Mouse (Mus musculus): ENCODE measurements around the gene Cers4.

The Cers4 gene

GRCm38 (mm10) chr8:4492851-4493685 lies at the start of gene Cers4:
Cers4 (plus strand) TSS chr8:4493026.
- DNase-seq (ENCODE audit: low spot score in 2 of 2) = peak; percentile 89 to 91

DNA sequence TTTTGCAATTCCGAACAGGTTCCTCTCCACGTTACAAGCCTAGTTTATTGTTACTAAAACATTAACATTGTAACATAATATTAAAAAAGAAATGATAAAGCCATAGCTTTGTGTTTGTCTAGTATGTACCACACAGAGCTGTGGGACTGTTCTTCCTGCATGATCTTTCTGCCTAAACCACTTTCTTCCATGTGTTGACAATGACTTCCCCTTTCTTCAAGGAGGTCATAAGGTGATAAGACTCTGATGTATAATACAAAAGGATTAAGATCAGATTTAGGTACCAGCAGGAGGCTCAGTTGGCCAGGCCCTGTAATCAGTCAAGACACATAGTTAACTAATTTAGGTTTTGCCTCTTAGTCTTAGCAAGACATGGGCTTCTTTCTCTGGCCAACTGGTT lies 34.7 kb upstream of the Cers4 start:
- no peak for DNase-seq (ENCODE audit: low spot score in 2 of 2)

DNA sequence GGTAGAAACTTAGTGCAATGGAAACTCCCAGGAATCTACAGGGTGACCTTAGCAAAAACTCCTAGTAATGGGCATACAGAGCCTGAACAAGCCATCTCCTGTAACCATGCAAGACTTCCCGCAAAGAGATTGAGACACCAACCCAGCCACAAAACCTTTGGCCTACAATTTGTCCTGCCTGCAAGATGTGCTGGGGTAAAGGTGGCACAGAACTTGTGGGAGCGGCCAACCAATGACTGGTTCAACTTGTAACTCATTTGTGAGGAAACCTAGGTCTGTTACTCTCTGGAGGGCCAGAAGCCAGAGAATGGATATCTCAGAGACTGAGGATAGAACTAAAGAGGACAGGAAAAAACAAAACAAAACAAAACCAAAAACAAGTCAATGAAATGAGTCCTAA lies 29.8 kb upstream of the Cers4 start:
- DNase-seq (ENCODE audit: low spot score in 2 of 2) = no peak

DNA sequence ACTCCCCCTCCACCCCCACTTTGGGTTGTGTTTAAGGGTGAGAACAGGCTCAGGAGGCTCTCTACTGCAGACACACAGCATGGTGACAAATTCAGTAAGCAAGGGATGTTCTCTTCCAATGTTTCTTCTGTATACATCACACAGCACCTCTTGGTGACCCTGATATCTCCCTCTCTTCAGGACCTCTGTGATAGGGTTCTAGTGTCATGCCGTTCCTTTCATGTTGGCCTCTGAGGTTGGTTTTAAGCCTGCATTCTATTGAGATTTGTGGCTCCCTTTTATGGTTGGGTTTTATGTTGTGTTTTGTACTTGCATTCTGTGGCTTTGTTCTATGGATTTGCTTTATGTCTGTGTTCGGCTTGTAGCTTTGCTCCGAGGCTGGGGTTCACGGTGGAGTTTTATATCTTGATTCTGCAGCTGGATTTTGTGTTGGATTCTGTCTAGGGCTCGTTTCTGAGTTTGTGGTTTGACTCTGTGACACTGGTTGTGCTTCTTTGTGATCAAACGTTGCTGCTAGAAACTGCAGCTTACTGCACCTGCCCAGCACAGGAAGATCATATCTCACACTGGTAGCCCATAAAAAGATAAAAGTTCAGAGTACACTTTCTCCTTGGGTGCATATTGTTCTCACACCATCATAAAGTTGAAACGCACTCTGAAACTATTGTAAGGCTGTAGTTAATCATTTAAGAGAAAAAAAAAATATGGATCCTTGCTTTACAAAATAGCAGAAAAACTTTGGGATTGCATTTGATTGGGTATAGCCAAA lies 18.2 kb upstream of the Cers4 start:
- DNase-seq (ENCODE audit: low spot score in 2 of 2) = no peak

DNA sequence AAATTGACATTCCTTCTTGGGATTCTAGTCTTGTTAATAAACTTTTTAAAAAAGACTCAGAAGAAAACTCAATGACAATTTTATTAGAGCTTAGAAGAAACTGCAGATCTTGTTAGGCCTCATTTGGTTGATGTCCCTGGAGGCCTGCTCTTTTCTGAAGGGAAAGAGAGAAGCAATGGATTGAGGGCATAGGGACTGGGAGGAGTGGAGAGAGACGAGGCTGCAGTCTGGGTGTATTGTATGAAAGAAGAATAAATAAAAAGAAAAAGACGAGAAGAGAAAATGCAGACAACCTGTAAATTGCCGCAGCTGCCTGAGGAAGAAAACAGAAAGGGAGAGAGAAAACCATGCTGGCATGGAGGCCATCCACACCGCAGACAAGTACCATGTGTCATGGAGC lies 11.7 kb upstream of the Cers4 start:
- DNase-seq (ENCODE audit: low spot score in 2 of 2) = no peak

- no peak for DNase-seq (ENCODE audit: low spot score in 2 of 2)
Measured at GRCm38 (mm10) chr8:4481586-4481985, 11.2 kb upstream of the Cers4 start.

GRCm38 (mm10) chr8:4482501-4482900 lies 10.3 kb upstream of the Cers4 start:
- DNase-seq (ENCODE audit: low spot score in 2 of 2) = no peak

- DNase-seq (ENCODE audit: low spot score in 2 of 2) = no peak
Measured at GRCm38 (mm10) chr8:4483330-4483729, 9.5 kb upstream of the Cers4 start.

DNA sequence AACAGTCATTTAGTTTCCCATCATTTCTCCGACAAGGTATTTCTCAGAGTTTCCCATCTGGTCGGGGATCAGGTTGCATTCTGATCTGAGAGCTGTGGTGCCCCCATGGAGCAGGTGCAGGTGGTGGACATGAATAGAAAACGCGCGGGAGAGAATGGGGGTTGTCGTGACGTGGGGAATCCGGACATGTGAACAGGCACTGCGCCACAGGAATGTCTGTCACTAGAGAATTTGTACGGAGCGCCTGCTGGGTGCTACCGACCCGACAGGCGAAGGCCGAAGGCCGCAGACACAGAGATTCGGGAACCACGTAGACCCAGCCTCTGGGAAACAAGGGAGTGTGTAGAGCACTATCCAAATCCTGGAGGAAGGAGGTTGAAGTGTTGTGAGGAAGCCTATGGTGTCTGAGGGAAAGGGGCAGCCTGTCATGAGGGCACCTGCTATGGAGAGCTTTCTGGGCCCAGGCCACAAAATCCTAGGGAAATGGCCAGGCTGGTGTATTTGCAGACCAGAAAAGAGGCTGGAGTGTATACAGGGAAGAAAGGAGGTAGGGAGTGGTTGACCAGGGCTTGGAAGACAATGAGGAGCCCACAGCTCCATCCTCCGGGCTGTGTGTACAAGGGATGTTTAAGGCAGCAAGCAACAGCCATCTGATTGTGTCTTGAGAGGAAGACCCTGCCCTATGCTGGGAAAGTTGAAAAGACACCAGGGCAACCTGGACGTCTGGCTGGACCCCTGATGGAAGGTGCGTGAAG lies 1.0 kb downstream of the Cers4 start:
- DNase-seq (ENCODE audit: low spot score in 2 of 2) = peak; percentile 81 to 88

GRCm38 (mm10) chr8:4495976-4496375 lies 3.1 kb downstream of the Cers4 start:
- no peak for DNase-seq (ENCODE audit: low spot score in 2 of 2)

- DNase-seq (ENCODE audit: low spot score in 2 of 2) = no peak
Measured at GRCm38 (mm10) chr8:4497610-4498009, 4.8 kb downstream of the Cers4 start.

- no peak for DNase-seq (ENCODE audit: low spot score in 2 of 2)
Measured at GRCm38 (mm10) chr8:4505364-4505763, 12.5 kb downstream of the Cers4 start.

GRCm38 (mm10) chr8:4507527-4507926 lies 14.7 kb downstream of the Cers4 start:
- DNase-seq (ENCODE audit: low spot score in 2 of 2) = no peak

DNA sequence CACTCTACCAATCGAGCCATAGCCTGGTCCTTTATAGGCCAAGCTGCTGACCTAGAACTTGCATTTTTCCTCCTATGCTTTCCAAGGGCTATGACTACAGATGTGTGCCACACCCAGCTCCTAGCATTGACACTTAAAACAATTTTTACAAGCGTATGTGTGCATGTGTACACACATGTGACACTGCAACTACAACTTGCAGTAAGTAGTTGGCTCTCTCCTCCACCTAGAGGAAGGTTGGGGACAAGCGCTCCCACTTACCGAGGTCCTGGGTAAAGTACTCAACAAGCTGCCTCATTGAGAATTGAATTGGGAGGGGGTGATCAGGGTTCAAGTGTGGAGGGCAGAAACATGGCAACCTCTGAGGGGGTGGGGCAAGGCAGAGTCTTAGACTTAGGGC lies 18.0 kb downstream of the Cers4 start:
- DNase-seq (ENCODE audit: low spot score in 2 of 2) = no peak

GRCm38 (mm10) chr8:4511429-4512115 lies 18.7 kb downstream of the Cers4 start:
- DNase-seq (ENCODE audit: low spot score in 2 of 2) = no peak

- no peak for DNase-seq (ENCODE audit: low spot score in 2 of 2)
Measured at GRCm38 (mm10) chr8:4512116-4512495, 19.3 kb downstream of the Cers4 start.

DNA sequence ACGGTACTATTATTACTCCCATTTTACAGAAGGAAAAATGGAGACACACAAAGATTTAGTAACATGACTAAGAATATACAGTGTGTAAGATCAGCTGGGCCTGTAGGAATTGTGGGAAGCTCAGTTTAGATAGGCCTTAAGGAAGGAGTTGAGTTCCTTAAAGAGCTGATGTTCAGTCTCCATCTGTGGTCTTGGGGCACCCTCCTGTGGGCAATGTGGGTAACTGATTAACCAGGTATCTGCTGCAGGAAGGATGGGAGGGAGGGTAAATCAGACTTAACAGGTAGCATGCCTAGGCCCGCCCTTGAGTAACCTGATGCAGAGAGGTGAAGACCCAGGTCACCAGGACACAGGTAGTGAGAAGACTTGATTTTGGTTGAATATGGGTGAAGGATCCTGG lies 23.3 kb downstream of the Cers4 start:
- peak; percentile 55 to 60 for DNase-seq (ENCODE audit: low spot score in 2 of 2)

DNA sequence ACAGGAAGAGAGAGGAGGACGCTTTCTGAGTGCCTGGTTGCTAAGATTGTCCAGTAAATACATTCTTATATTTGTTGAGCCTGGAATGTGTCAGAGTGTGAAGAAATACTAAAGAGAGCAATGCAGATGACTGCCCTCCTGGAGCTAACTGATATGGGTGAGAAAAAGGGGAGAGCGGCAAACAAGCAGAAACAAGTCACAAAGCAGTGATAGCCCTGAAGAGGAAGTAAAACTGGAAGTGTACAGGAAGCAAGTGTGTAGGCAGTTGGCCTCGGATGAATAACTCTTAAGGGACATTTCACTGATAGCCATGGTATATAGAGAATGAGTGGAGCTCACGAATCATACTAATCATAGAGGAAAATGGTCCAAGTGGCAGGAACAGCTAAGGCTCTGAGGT lies 28.6 kb downstream of the Cers4 start:
- no peak for DNase-seq (ENCODE audit: low spot score in 2 of 2)

DNA sequence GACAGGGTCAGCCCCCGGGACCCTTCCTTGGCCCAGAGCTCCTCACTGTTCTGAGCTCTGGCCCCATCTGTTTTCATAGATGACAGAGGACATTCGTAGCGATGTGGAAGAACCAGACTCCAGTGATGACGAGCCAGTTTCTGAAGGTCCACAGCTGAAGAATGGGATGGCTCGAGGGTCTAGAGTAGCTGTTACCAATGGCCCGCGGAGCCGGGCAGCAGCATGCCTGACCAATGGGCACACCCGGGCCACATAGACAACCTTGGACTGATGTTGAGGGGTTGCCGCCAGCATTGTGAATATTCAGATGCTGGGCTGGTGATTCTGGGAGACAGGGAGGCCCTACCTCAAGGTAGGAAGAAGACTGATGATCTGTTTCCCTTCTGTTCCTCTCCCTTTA lies 30.7 kb downstream of the Cers4 start:
- peak in 1 of 2 experiments; percentile 13 for DNase-seq (ENCODE audit: low spot score in 2 of 2)

All from right cerebral cortex, postnatal 10 days (tissue).